ENCODE assay signal across 9 mouse cellular contexts in genomic region chr16:51117836-51118235, GRCm38 (mm10).
DNase-seq lines count a peak whose midpoint lies in the region; ATAC-seq lines count a peak whose summit lies in the region.
"Had no signal": no experiment of that assay in that cellular context is flagged by ENCODE, and none has a peak within 500 bp of the region (broad histone marks: within the 10 kb centered on the region; RNA-seq: fewer than 3 reads in every experiment).

No protein-coding gene starts in this region.

- no peaks in the 10 kb centered on the region for H3K27me3 ChIP-seq in kidney, embryonic 15.5 days
- H3K27me3 ChIP-seq in embryonic facial prominence, embryonic 10.5 days (replicated peaks; ENCODE audit: low read depth, poor library complexity, severe bottlenecking): no peaks in the 10 kb centered on the region
- no peaks in the 10 kb centered on the region for H3K27me3 ChIP-seq in hindbrain, embryonic 13.5 days
- no peaks in the 10 kb centered on the region for H3K27me3 ChIP-seq in neural tube, embryonic 13.5 days

- no peak overlapping the region for H3K9ac ChIP-seq in kidney, embryonic 15.5 days
- H3K9ac ChIP-seq in hindbrain, embryonic 13.5 days: no peak overlapping the region
- no peak overlapping the region for H3K9ac ChIP-seq in neural tube, embryonic 13.5 days

- peak overlapping the region; percentile 70 for H3K27ac ChIP-seq in kidney, embryonic 15.5 days
- 0 out of 2 replicates have a peak overlapping the region, but pooled peaks have one; percentile 48 for H3K27ac ChIP-seq in embryonic facial prominence, embryonic 10.5 days (replicated peaks)
- peak overlapping the region; percentile 10; the same call in 1 of the 2 replicates for H3K27ac ChIP-seq in hindbrain, embryonic 13.5 days
- 0 out of 2 replicates have a peak overlapping the region, but pooled peaks have one; percentile 5 for H3K27ac ChIP-seq in neural tube, embryonic 13.5 days (replicated peaks)

- no peak for DNase-seq in kidney, adult 9 months
- peak; percentile 15 for DNase-seq in embryonic facial prominence, embryonic 10.5 days (ENCODE audit: low spot score)
- no peak for DNase-seq in right cerebral cortex, adult 18-20 months
- DNase-seq in adrenal gland, postnatal 25 days: no peak
- DNase-seq: adrenal gland, postnatal 14 days had no signal

- H3K36me3 ChIP-seq in kidney, embryonic 15.5 days: no peaks in the 10 kb centered on the region
- H3K36me3 ChIP-seq in embryonic facial prominence, embryonic 10.5 days (replicated peaks): no peaks in the 10 kb centered on the region
- H3K36me3 ChIP-seq in hindbrain, embryonic 13.5 days: no peaks in the 10 kb centered on the region
- no peaks in the 10 kb centered on the region for H3K36me3 ChIP-seq in neural tube, embryonic 13.5 days

- H3K9me3 ChIP-seq in kidney, embryonic 15.5 days (replicated peaks): no peaks in the 10 kb centered on the region
- H3K9me3 ChIP-seq in embryonic facial prominence, embryonic 10.5 days: no peaks in the 10 kb centered on the region
- no peaks in the 10 kb centered on the region for H3K9me3 ChIP-seq in hindbrain, embryonic 13.5 days
- H3K9me3 ChIP-seq in neural tube, embryonic 13.5 days: no peaks in the 10 kb centered on the region

- H3K4me3 ChIP-seq in kidney, embryonic 15.5 days (replicated peaks): no peak overlapping the region
- no peak overlapping the region for H3K4me3 ChIP-seq in embryonic facial prominence, embryonic 10.5 days
- no peak overlapping the region for H3K4me3 ChIP-seq in hindbrain, embryonic 13.5 days
- no peak overlapping the region for H3K4me3 ChIP-seq in neural tube, embryonic 13.5 days

- WGBS in kidney, embryonic 15.5 days: 8% methylated on average over 5 of the region's 5 CpGs
- 12% methylated on average over 5 of the region's 5 CpGs for WGBS in embryonic facial prominence, embryonic 10.5 days
- 29% methylated on average over 5 of the region's 5 CpGs for WGBS in hindbrain, embryonic 13.5 days
- 44% methylated on average over 5 of the region's 5 CpGs for whole genome bisulfite sequencing in neural tube, embryonic 13.5 days

- ATAC-seq in kidney, embryonic 15.5 days (replicated peaks; ENCODE audit: low FRiP score): peak; percentile 77
- ATAC-seq in hindbrain, embryonic 13.5 days (ENCODE audit: low FRiP score): peak; percentile 46; the same call in 1 of the 2 replicates
- no peak for ATAC-seq in neural tube, embryonic 13.5 days (ENCODE audit: low read depth)
- no peak for ATAC-seq in erythroid progenitor cell, adult 5-6 weeks (replicated peaks; ENCODE audit: low FRiP score, poor library complexity, severe bottlenecking)

- peaks cover 11% of the 10 kb centered on the region for H3K4me1 ChIP-seq in kidney, embryonic 15.5 days
- H3K4me1 ChIP-seq in embryonic facial prominence, embryonic 10.5 days: peaks cover 11% of the 10 kb centered on the region
- peaks cover 5% of the 10 kb centered on the region; the same call in 1 of the 2 replicates for H3K4me1 ChIP-seq in hindbrain, embryonic 13.5 days (replicated peaks)
- no peaks in the 10 kb centered on the region for H3K4me1 ChIP-seq in neural tube, embryonic 13.5 days (replicated peaks)

- peak overlapping the region; percentile 46 for H3K4me2 ChIP-seq in kidney, embryonic 15.5 days
- H3K4me2 ChIP-seq in hindbrain, embryonic 13.5 days: peak overlapping the region; percentile 25
- H3K4me2 ChIP-seq in neural tube, embryonic 13.5 days: peak overlapping the region; percentile 25; the same call in 1 of the 2 replicates

Comparison
In these comparisons a context has a peak if more than half of its experiments do, and no peak if none do; other contexts are left out.
1. ATAC-seq: peak in kidney, embryonic 15.5 days (single experiment) and hindbrain, embryonic 13.5 days (single experiment); none in neural tube, embryonic 13.5 days (single experiment) and erythroid progenitor cell, adult 5-6 weeks (single experiment).
2. H3K27ac ChIP-seq: peak in every context shown above with its lines; median percentile 70 in kidney, embryonic 15.5 days; 48 in embryonic facial prominence, embryonic 10.5 days; 10 in hindbrain, embryonic 13.5 days; 5 in neural tube, embryonic 13.5 days.
3. Peak in every context shown above with its lines, with median percentiles within 50 percentile points of each other: H3K4me2 ChIP-seq.